Mouse (Mus musculus) adrenal gland, postnatal 14 days (tissue): ENCODE measurements at regions not wholly inside any gene's neighbourhood (a gene's known extent, or its start where the extent isn't known, plus 50 kb on each side); places are given as distances from the start of the nearest gene placed in this dataset.
"Not testable (repeated sequence)": the region's sequence is repeated elsewhere in the genome, so short reads cannot be mapped to it uniquely, and the experiment has no call there.

ENCODE experiments used
- DNase-seq: peaks from one replicate; pipeline ENCODE4 v3.0.0; 2021; ENCODE audit warnings: mixed read lengths

DNA sequence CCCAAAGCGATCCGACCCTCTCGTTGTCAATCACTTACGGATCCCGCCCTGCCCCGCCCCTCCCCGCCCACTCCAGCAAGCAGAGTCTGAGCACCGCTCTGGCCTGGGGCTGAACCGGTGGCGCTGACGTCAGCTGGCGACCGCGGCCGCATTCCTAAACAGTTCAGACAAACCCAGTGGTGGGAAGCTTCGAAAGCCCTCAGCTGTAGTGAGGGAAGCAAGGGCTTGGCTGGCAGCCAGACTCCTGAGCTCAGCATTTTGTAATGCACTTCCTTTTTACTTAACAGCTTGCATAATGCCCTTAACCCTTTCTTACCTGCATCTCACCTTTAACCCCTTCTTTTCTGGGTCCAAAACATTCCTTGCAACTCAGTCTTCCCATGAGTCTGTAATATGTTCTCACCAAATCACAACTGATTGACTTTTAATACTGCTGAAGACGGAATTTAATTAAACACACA is 213.0 kb upstream of the Smim15 start:
- peak; percentile 96 for DNase-seq

DNA sequence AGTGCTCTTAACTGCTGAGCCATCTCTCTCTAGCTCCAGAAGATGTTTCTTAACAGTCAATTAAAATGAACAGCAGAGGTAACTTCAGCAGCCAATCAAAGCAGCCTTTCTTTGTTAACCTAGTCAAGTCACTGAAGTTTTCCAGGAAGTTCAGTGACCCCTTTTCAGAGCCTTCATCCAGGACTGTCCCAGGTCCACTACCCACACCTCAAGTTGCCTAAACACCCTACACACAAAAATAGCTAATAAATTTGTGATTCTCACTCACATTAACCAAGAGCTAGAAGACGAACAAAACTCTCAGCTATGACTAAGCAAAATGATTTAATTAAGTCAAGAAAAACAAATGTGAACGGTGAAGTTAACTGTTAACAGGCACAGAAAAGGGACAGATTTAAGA is 214.0 kb upstream of the Smim15 start:
- DNase-seq = no peak

DNA sequence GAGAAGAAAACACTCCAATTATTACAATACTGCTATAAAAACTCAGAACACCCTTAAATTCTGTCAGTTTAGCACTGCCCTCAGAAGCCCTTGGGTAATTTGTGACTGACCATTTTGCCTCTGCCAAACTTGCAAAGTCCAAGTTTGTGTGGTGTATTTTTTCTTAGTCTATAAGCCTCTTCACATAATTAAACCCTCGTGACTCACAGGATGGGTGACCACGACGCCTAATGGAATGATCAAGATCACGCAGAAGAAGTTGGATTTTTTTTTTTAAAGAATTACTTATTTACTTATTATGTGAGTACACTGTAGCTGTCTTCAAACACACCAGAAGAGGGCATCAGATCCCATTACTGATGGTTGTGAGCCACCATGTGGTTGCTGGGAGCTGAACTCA is 214.4 kb upstream of the Smim15 start:
- DNase-seq = no peak

DNA sequence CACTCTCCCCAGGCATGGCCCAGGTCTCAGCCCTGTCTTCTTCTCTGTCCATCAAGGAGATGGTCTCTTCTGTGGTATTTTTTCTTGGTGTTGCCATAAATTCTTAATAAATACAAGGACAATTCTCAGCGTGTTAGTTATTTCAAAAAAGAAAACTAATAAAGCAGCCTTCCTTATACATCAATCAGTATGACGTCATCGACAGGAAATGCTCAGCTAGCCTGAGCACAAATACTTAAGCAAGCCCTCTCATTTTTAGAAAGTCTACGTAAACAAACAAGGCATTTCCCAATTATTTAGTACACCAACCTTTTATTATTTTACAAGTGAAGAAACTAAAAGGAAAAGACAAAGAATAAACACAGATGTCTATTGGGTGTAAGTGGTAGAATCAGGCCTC is 218.6 kb upstream of the Smim15 start:
- DNase-seq = no peak

DNA sequence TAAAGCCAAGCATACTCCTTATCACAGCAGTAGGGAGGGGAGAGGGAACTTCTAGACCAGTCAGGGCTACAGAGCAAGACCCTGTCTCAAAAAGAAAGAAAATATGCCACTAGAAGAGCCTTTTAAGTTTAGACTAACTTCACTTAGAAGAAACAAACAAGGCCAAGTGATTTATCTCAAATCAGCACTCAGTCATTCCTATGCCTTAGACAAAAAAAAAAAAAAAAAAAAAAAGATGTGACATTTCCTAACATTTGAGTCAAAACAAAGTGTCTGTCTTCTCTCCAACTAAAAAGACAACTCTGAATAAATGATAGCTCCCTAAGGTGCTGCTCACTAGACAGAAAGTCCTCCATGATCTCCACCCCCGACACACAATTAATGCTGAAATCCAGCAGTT is 220.9 kb upstream of the Smim15 start:
- DNase-seq = no peak

DNA sequence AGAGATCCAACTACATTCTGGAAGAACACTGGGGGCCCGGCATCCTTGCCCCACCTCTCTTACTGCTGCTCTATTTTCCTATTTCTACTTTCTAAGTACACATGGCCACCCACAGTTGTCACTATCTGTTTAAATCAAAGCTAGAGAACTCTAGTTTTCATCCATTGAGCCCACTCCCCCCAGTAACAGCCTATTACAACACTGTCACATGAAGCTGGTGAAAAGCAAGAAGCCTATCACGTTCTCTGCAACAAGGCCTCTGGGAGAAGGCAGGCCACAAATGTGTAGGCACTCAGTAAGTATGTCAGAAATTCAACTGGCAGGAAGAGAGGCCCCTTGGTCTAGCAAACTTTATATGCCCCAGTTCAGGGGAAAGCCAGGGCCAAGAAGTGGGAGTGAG is 222.0 kb upstream of the Smim15 start:
- no peak for DNase-seq

DNA sequence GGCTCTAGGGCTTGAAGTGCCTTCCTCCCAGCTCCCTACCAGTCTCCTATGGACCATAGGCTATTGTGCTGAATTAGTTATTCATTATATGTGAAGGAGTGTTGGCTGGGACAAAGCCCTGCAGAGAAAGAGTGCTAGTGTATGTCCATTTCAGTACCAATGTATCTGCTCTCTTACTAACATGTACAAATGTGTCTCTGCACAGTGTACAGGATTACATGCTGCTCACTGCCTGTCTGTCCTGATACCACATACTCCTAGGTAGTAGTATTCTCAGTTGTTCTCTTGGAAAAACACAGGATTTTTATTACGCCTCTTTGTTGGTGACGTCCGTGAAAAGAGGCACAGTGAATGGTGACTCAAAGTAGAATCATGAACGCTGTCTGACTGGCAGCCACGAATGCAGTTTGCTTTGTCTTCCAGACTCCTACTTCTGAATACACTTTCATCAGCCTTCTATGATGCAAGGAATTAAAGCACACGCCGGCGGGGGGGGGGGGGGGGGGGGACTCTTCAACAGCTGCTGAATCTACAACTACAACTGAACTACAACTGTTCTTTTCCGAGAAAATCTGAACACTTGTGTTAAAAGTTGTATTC is 230.6 kb upstream of the Smim15 start:
- peak; percentile 26 for DNase-seq

- no peak for DNase-seq
Measured at GRCm38 (mm10) chr13:107812014-107812413, 232.2 kb upstream of the Smim15 start.

DNA sequence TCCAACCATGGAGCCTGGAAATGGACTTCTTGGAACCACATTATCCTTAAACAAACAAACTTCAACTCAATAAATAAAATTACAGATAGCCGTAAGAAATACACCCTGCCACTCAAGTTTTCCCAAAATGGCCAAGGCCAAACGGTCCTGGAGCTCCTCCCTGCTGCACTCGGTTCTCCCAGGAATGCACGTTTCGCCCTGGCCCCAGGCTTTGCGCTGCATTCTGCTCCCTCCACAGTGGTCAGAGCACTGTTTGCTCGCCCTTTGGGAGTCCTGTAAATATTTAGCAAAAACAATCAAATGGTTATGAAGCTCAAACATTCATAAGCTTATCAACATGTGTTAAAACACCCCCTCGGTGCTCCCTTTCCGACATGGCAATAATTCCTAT is 233.4 kb upstream of the Smim15 start:
- no peak for DNase-seq

GRCm38 (mm10) chr13:107810060-107810801 is 234.0 kb upstream of the Smim15 start:
- no peak for DNase-seq

- DNase-seq = no peak
Measured at GRCm38 (mm10) chr13:107808961-107809360, 235.3 kb upstream of the Smim15 start.

GRCm38 (mm10) chr13:107804418-107804817 is 239.8 kb upstream of the Smim15 start:
- DNase-seq = peak; percentile 25

- no peak for DNase-seq
Measured at GRCm38 (mm10) chr13:107799199-107799945, 244.9 kb upstream of the Smim15 start.

- no peak for DNase-seq
Measured at GRCm38 (mm10) chr13:107798144-107798543, 246.1 kb upstream of the Smim15 start.

DNA sequence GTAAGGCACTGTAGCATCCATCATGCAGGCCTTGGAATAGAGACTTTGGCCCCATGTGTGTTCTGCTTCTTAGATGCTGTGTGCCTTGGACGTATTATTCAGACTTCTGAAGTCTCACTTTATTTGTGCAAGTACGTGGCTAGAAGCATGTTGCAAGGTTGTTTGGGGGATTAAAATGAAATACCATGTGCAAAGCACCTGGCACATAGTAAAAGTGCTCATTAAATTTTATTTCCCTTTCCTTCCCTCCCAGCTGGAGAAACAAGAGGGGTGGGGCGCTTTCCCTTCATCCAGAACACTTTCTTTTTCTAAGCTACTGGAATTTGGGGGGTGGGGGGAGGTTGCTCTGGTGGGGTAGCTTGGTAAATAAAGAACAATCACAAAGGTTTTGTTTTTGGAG is 248.7 kb upstream of the Smim15 start:
- DNase-seq = no peak

- no peak for DNase-seq
Measured at GRCm38 (mm10) chr13:107791770-107792169, 252.5 kb upstream of the Smim15 start.

GRCm38 (mm10) chr13:107784971-107785370 is 259.3 kb upstream of the Smim15 start:
- no peak for DNase-seq

GRCm38 (mm10) chr13:107781741-107782140 is 262.5 kb upstream of the Smim15 start:
- no peak for DNase-seq

GRCm38 (mm10) chr13:107781221-107781620 is 263.0 kb upstream of the Smim15 start:
- DNase-seq = no peak

- no peak for DNase-seq
Measured at GRCm38 (mm10) chr13:107779591-107779990, 264.7 kb upstream of the Smim15 start.

- not testable (repeated sequence) for DNase-seq
Measured at GRCm38 (mm10) chr13:107774499-107774898, 269.7 kb upstream of the Smim15 start.

GRCm38 (mm10) chr13:107767262-107767624 is 277.0 kb upstream of the Smim15 start:
- no peak for DNase-seq
